Mouse (Mus musculus): Measurements from ENCODE around the gene Kcne1. TPM values are rescaled to one million over a fixed set of nuclear protein-coding genes. Genes with fewer than 3 reads are reported as not detected.

Kcne1 gene
- 1.7 TPM in 1 of 2 replicates, not detected in the other for total RNA-seq (2014; rRNA removed)
- 0.40 TPM in 1 of 2 replicates, not detected in the other for polyA plus RNA-seq (2015; fragmentation: Nextera tagmentation; extraction: Ambion mirVana)

GRCm38 (mm10) chr16:92359229-92359628 is at the start of gene Kcne1:
Gene Kcne1 (minus strand): TSS chr16:92359468.
- Histone ChIP-seq H3K9ac (replicated peaks; ENCODE audit: low read length, poor library complexity, severe bottlenecking) (no peak within 1 kb of the TSS), H3K27ac (ENCODE audit: low read depth, low read length) (no peak within 1 kb of the TSS), H3K4me1 (ENCODE audit: insufficient read depth, low read length) (no peaks in the 10 kb centered on the region), H3K36me3 (ENCODE audit: insufficient read depth, low read length) (no peaks in the 10 kb centered on the region), H3K4me3 (ENCODE audit: low read depth, low read length) (no peak within 1 kb of the TSS), H3K4me2 (ENCODE audit: low read depth, low read length, poor library complexity, severe bottlenecking) (no peak within 1 kb of the TSS), H3K9me3 (ENCODE audit: low read length) (no peaks in the 10 kb centered on the region), H3K27me3 (ENCODE audit: insufficient read depth, low read length) (no peaks in the 10 kb centered on the region)
- DNase-seq (ENCODE audit: low spot score) (no peak), ATAC-seq (ENCODE audit: low FRiP score) (no peak)
- WGBS: 66% methylated on average over 9 of the region's 9 CpGs
- no peak for TF ChIP-seq CTCF (IDR thresholded peaks at IDR 0.05)

GRCm38 (mm10) chr16:92407883-92408282 is 48.6 kb upstream of the Kcne1 start:
- H3K4me3 ChIP-seq (ENCODE audit: low read depth, low read length): no peak overlapping the region
- DNase-seq (ENCODE audit: low spot score): no peak
- ATAC-seq (ENCODE audit: low FRiP score): no peak
- no peak overlapping the region for H3K27ac ChIP-seq (ENCODE audit: low read depth, low read length)
- H3K4me1 ChIP-seq (ENCODE audit: insufficient read depth, low read length): no peaks in the 10 kb centered on the region; the same call in 1 of the 2 replicates
- H3K27me3 ChIP-seq (ENCODE audit: insufficient read depth, low read length): no peaks in the 10 kb centered on the region
- H3K9ac ChIP-seq (replicated peaks; ENCODE audit: low read length, poor library complexity, severe bottlenecking): no peak overlapping the region
- H3K36me3 ChIP-seq (ENCODE audit: insufficient read depth, low read length): no peaks in the 10 kb centered on the region
- TF ChIP-seq CTCF (IDR thresholded peaks at IDR 0.05): no peak
- no peak overlapping the region for H3K4me2 ChIP-seq (ENCODE audit: low read depth, low read length, poor library complexity, severe bottlenecking)
- WGBS: 79% methylated on average over 2 of the region's 2 CpGs
- no peaks in the 10 kb centered on the region for H3K9me3 ChIP-seq (ENCODE audit: low read length)

GRCm38 (mm10) chr16:92404141-92404540 is 44.9 kb upstream of the Kcne1 start:
- no peak for DNase-seq (ENCODE audit: low spot score)
- H3K27ac ChIP-seq (ENCODE audit: low read depth, low read length): no peak overlapping the region
- no peak for TF ChIP-seq CTCF (IDR thresholded peaks at IDR 0.05)
- H3K9me3 ChIP-seq (ENCODE audit: low read length): no peaks in the 10 kb centered on the region
- H3K27me3 ChIP-seq (ENCODE audit: insufficient read depth, low read length): no peaks in the 10 kb centered on the region
- no peaks in the 10 kb centered on the region for H3K36me3 ChIP-seq (ENCODE audit: insufficient read depth, low read length)
- no peak overlapping the region for H3K4me2 ChIP-seq (ENCODE audit: low read depth, low read length, poor library complexity, severe bottlenecking)
- ATAC-seq (ENCODE audit: low FRiP score): no peak
- 87% methylated on average over 2 of the region's 2 CpGs for WGBS
- H3K4me3 ChIP-seq (ENCODE audit: low read depth, low read length): no peak overlapping the region
- H3K9ac ChIP-seq (replicated peaks; ENCODE audit: low read length, poor library complexity, severe bottlenecking): no peak overlapping the region
- H3K4me1 ChIP-seq (ENCODE audit: insufficient read depth, low read length): peaks cover 12% of the 10 kb centered on the region

- WGBS: 79% methylated on average over 10 of the region's 10 CpGs
- Histone ChIP-seq H3K9ac (replicated peaks; ENCODE audit: low read length, poor library complexity, severe bottlenecking) (no peak overlapping the region), H3K4me3 (ENCODE audit: low read depth, low read length) (no peak overlapping the region), H3K27ac (ENCODE audit: low read depth, low read length) (no peak overlapping the region), H3K36me3 (ENCODE audit: insufficient read depth, low read length) (no peaks in the 10 kb centered on the region), H3K9me3 (ENCODE audit: low read length) (no peaks in the 10 kb centered on the region), H3K4me2 (ENCODE audit: low read depth, low read length, poor library complexity, severe bottlenecking) (no peak overlapping the region), H3K27me3 (ENCODE audit: insufficient read depth, low read length) (no peaks in the 10 kb centered on the region), H3K4me1 (ENCODE audit: insufficient read depth, low read length) (peaks cover 21% of the 10 kb centered on the region)
- DNase-seq (ENCODE audit: low spot score) (no peak), ATAC-seq (ENCODE audit: low FRiP score) (no peak)
- TF ChIP-seq CTCF (IDR thresholded peaks at IDR 0.05): no peak
Observed at GRCm38 (mm10) chr16:92403069-92403468, 43.8 kb upstream of the Kcne1 start.

GRCm38 (mm10) chr16:92402216-92402615 is 42.9 kb upstream of the Kcne1 start:
- H3K9me3 ChIP-seq (ENCODE audit: low read length): no peaks in the 10 kb centered on the region
- no peaks in the 10 kb centered on the region for H3K36me3 ChIP-seq (ENCODE audit: insufficient read depth, low read length)
- H3K4me3 ChIP-seq (ENCODE audit: low read depth, low read length): no peak overlapping the region
- peaks cover 21% of the 10 kb centered on the region for H3K4me1 ChIP-seq (ENCODE audit: insufficient read depth, low read length)
- H3K27ac ChIP-seq (ENCODE audit: low read depth, low read length): no peak overlapping the region
- no peak overlapping the region for H3K4me2 ChIP-seq (ENCODE audit: low read depth, low read length, poor library complexity, severe bottlenecking)
- no peak for DNase-seq (ENCODE audit: low spot score)
- H3K27me3 ChIP-seq (ENCODE audit: insufficient read depth, low read length): no peaks in the 10 kb centered on the region
- 47% methylated on average over 8 of the region's 8 CpGs for WGBS
- TF ChIP-seq CTCF (IDR thresholded peaks at IDR 0.05): no peak
- ATAC-seq (ENCODE audit: low FRiP score): no peak
- no peak overlapping the region for H3K9ac ChIP-seq (replicated peaks; ENCODE audit: low read length, poor library complexity, severe bottlenecking)

GRCm38 (mm10) chr16:92401206-92401605 is 41.9 kb upstream of the Kcne1 start:
- Histone ChIP-seq H3K4me3 (ENCODE audit: low read depth, low read length) (no peak overlapping the region), H3K27me3 (ENCODE audit: insufficient read depth, low read length) (no peaks in the 10 kb centered on the region), H3K36me3 (ENCODE audit: insufficient read depth, low read length) (0 out of 2 replicates have a peak, but pooled peaks cover 6% of the 10 kb centered on the region), H3K4me2 (ENCODE audit: low read depth, low read length, poor library complexity, severe bottlenecking) (no peak overlapping the region), H3K9me3 (ENCODE audit: low read length) (no peaks in the 10 kb centered on the region), H3K4me1 (ENCODE audit: insufficient read depth, low read length) (peaks cover 21% of the 10 kb centered on the region), H3K9ac (replicated peaks; ENCODE audit: low read length, poor library complexity, severe bottlenecking) (no peak overlapping the region), H3K27ac (ENCODE audit: low read depth, low read length) (no peak overlapping the region)
- no peak for DNase-seq (ENCODE audit: low spot score)
- ATAC-seq (ENCODE audit: low FRiP score): no peak
- TF ChIP-seq CTCF (IDR thresholded peaks at IDR 0.05): no peak
- WGBS: 42% methylated on average over 10 of the region's 10 CpGs

Measured in midbrain, postnatal 0 days (tissue).